Mouse (Mus musculus): ENCODE results near the gene Lars2.

DNA sequence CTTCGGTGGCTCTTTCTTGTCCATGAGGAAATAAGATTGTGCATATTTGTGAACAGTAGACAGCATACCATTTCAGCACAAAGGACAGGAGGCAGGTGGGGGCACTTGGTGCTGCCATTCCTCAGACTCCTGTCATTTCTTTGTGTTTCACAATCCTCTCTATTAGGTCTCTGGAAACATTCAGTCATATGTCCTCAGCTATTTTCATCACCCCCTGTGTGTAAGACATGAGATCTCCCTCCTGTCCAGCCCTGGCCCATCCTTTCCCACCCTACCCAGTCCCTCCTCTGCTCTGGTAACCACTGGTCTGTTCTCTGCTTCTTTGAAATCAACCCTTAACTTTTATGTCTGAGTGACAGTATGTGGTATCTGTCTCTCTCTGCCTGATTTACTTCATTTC lies 116.9 kb downstream of the Lars2 start:
- TF ChIP-seq POLR2A (IDR thresholded peaks at IDR 0.05; ENCODE audit: borderline replicate concordance, insufficient read depth, low read length), result no peak
- TF ChIP-seq CTCF (IDR thresholded peaks at IDR 0.05; ENCODE audit: borderline replicate concordance, insufficient read depth, low read depth, low read length), result no peak

All from cerebellum, adult 2 months (tissue).